Mouse (Mus musculus) hindbrain, embryonic 11.5 days (tissue): ENCODE measurements around the gene Itpkb. TPM values are rescaled to one million over a fixed set of nuclear protein-coding genes. Genes with fewer than 3 reads are reported as not detected.

Source experiments
- ATAC-seq: fragments of 200-750 bp; cut with Nextera tagmentation; 2 replicates; pipeline ENCODE4 v1.8.0; 2017; ENCODE audit warnings: mild to moderate bottlenecking, moderate TSS enrichment, moderate library complexity; ENCODE audit not compliant: low FRiP score
- DNase-seq: peaks from one replicate; pipeline ENCODE4 v3.0.0-alpha.2; 2015; ENCODE audit warnings: low spot score
- H3K27ac ChIP-seq: fragments of 300-500 bp; sonication (generic); 2 replicates; pipeline ENCODE4 v1.5.1; 2014; ENCODE audit warnings: mild to moderate bottlenecking, low read depth, low read length
- H3K27me3 ChIP-seq: fragments of 300-500 bp; sonication (generic); 2 replicates; pipeline ENCODE4 v1.6.1; 2014; ENCODE audit warnings: mild to moderate bottlenecking, low read length, moderate library complexity, mixed read lengths; ENCODE audit not compliant: control insufficient read depth, insufficient read depth
- H3K36me3 ChIP-seq: fragments of 300-500 bp; sonication (generic); 2 replicates; pipeline ENCODE4 v1.6.1; 2014; ENCODE audit warnings: mild to moderate bottlenecking, low read length, moderate library complexity, mixed read lengths; ENCODE audit not compliant: control insufficient read depth, insufficient read depth
- H3K4me1 ChIP-seq: fragments of 300-500 bp; sonication (generic); replicated peaks from 2 replicates; pipeline ENCODE4 v1.6.1; 2014; ENCODE audit warnings: low read length, mixed read lengths; ENCODE audit not compliant: control insufficient read depth, insufficient read depth
- H3K4me2 ChIP-seq: fragments of 300-500 bp; sonication (generic); replicated peaks from 2 replicates; pipeline ENCODE4 v1.6.1; 2014; ENCODE audit warnings: mild to moderate bottlenecking, low read depth, low read length
- H3K4me3 ChIP-seq: fragments of 300-500 bp; sonication (generic); 2 replicates; pipeline ENCODE4 v1.5.1; 2014; ENCODE audit warnings: low read depth, low read length
- H3K9ac ChIP-seq: fragments of 300-500 bp; sonication (generic); 2 replicates; pipeline ENCODE4 v1.6.1; 2014; ENCODE audit warnings: low read depth, low read length
- H3K9me3 ChIP-seq: fragments of 300-500 bp; sonication (generic); 2 replicates; pipeline ENCODE4 v1.6.1; 2016; ENCODE audit warnings: low read length; ENCODE audit not compliant: control insufficient read depth
- WGBS: fragments of 180-500 bp; shearing (Covaris S2); extraction: QIAGEN DNeasy Blood & Tissue Kit; methylation state at CpG from one replicate; pipeline ENCODE4 v1.1.7; 2014; 5-methylcytosine and 5-hydroxymethylcytosine counted together
- polyA plus RNA-seq: library from polyadenylated mRNA; unstranded; fragments of >200 nt; fragmentation: Nextera tagmentation; extraction: Ambion mirVana; gene quantifications from 2 replicates; pipeline ENCODE4 v1.2.1, GENCODE M21; 2014

The Itpkb gene
- polyA plus RNA-seq, 1 experiment from 2014 or later = 4.3 TPM

GRCm38 (mm10) chr1:180322896-180323295 lies 7.4 kb upstream of the Itpkb start:
- H3K4me1 ChIP-seq = no peaks in the 10 kb centered on the region
- no peak overlapping the region for H3K4me3 ChIP-seq
- DNase-seq (no peak), ATAC-seq (no peak)
- H3K27me3 ChIP-seq = no peaks in the 10 kb centered on the region
- H3K4me2 ChIP-seq = no peak overlapping the region
- no peak overlapping the region for H3K9ac ChIP-seq
- 96% methylated on average over 3 of the region's 3 CpGs for whole genome bisulfite sequencing
- no peaks in the 10 kb centered on the region for H3K9me3 ChIP-seq
- H3K27ac ChIP-seq = no peak overlapping the region
- no peaks in the 10 kb centered on the region for H3K36me3 ChIP-seq

- Histone ChIP-seq H3K36me3 (no peaks in the 10 kb centered on the region), H3K9me3 (no peaks in the 10 kb centered on the region), H3K4me2 (no peak overlapping the region), H3K9ac (no peak overlapping the region), H3K4me1 (no peaks in the 10 kb centered on the region), H3K27ac (no peak overlapping the region), H3K27me3 (no peaks in the 10 kb centered on the region), H3K4me3 (no peak overlapping the region)
- ATAC-seq (no peak), DNase-seq (no peak)
- 92% methylated on average over 5 of the region's 5 CpGs for WGBS
Measured at GRCm38 (mm10) chr1:180323491-180323890, 6.8 kb upstream of the Itpkb start.

- Histone ChIP-seq H3K9me3 (no peaks in the 10 kb centered on the region), H3K4me2 (no peak overlapping the region), H3K36me3 (no peaks in the 10 kb centered on the region), H3K9ac (no peak overlapping the region), H3K4me3 (no peak overlapping the region), H3K27me3 (no peaks in the 10 kb centered on the region), H3K27ac (no peak overlapping the region), H3K4me1 (no peaks in the 10 kb centered on the region)
- no peak for ATAC-seq
- no peak for DNase-seq
- WGBS = 90% methylated on average over 4 of the region's 4 CpGs
Measured at GRCm38 (mm10) chr1:180324271-180324670, 6.0 kb upstream of the Itpkb start.

- WGBS = 21% methylated on average over 12 of the region's 12 CpGs
- Histone ChIP-seq H3K36me3 (no peaks in the 10 kb centered on the region), H3K4me3 (no peak overlapping the region), H3K4me1 (peaks cover 7% of the 10 kb centered on the region; the same call in 1 of the 2 replicates), H3K27ac (no peak overlapping the region), H3K9me3 (no peaks in the 10 kb centered on the region), H3K9ac (no peak overlapping the region), H3K27me3 (peaks cover 12% of the 10 kb centered on the region), H3K4me2 (no peak overlapping the region; the same call in 1 of the 2 replicates)
- ATAC-seq (no peak), DNase-seq (peak; percentile 39)
Measured at GRCm38 (mm10) chr1:180328794-180329665, 1.3 kb upstream of the Itpkb start.

- 17% methylated on average over 6 of the region's 6 CpGs for WGBS
- Histone ChIP-seq H3K4me1 (peaks cover 7% of the 10 kb centered on the region; the same call in 1 of the 2 replicates), H3K4me2 (no peak overlapping the region; the same call in 1 of the 2 replicates), H3K36me3 (no peaks in the 10 kb centered on the region), H3K9me3 (no peaks in the 10 kb centered on the region), H3K27me3 (peaks cover 14% of the 10 kb centered on the region), H3K9ac (no peak overlapping the region), H3K27ac (no peak overlapping the region), H3K4me3 (no peak overlapping the region)
- DNase-seq = peak; percentile 37
- no peak for ATAC-seq
Measured at GRCm38 (mm10) chr1:180329706-180330105, 579 bp upstream of the Itpkb start.

- Histone ChIP-seq H3K4me1 (peaks cover 10% of the 10 kb centered on the region; the same call in 1 of the 2 replicates), H3K27ac (0 out of 2 replicates have a peak overlapping the region, but pooled peaks have one; percentile 17), H3K27me3 (peaks cover 14% of the 10 kb centered on the region), H3K4me2 (peak overlapping the region; percentile 90), H3K36me3 (no peaks in the 10 kb centered on the region), H3K4me3 (peak overlapping the region; percentile 46), H3K9me3 (no peaks in the 10 kb centered on the region), H3K9ac (peak overlapping the region; percentile 62)
- under 1% methylated on average over 56 of the region's 58 CpGs for WGBS
- DNase-seq (peak; percentile 75), ATAC-seq (peak; percentile 65)
Measured at GRCm38 (mm10) chr1:180330707-180331545, 641 bp downstream of the Itpkb start.

- Histone ChIP-seq H3K36me3 (no peaks in the 10 kb centered on the region), H3K27ac (no peak overlapping the region), H3K4me1 (peaks cover 10% of the 10 kb centered on the region; the same call in 1 of the 2 replicates), H3K4me3 (peak overlapping the region; percentile 46), H3K9me3 (no peaks in the 10 kb centered on the region), H3K9ac (peak overlapping the region; percentile 42), H3K27me3 (peaks cover 14% of the 10 kb centered on the region), H3K4me2 (peak overlapping the region; percentile 90)
- under 1% methylated on average over 21 of the region's 21 CpGs for WGBS
- ATAC-seq = peak; percentile 43
- DNase-seq = peak; percentile 58
Measured at GRCm38 (mm10) chr1:180331546-180332075, 1.3 kb downstream of the Itpkb start.

GRCm38 (mm10) chr1:180332076-180332927 lies 2.0 kb downstream of the Itpkb start:
- Histone ChIP-seq H3K27ac (no peak overlapping the region), H3K4me2 (peak overlapping the region; percentile 90), H3K4me1 (peaks cover 10% of the 10 kb centered on the region; the same call in 1 of the 2 replicates), H3K27me3 (peaks cover 14% of the 10 kb centered on the region), H3K36me3 (no peaks in the 10 kb centered on the region), H3K4me3 (peak overlapping the region; percentile 46), H3K9me3 (no peaks in the 10 kb centered on the region), H3K9ac (peak overlapping the region; percentile 42)
- WGBS = 1% methylated on average over 65 of the region's 72 CpGs
- peak; percentile 49 for ATAC-seq
- peak; percentile 65 for DNase-seq
